Comparison of ENCODE assay signal across 12 mouse cellular contexts in the genomic region with DNA sequence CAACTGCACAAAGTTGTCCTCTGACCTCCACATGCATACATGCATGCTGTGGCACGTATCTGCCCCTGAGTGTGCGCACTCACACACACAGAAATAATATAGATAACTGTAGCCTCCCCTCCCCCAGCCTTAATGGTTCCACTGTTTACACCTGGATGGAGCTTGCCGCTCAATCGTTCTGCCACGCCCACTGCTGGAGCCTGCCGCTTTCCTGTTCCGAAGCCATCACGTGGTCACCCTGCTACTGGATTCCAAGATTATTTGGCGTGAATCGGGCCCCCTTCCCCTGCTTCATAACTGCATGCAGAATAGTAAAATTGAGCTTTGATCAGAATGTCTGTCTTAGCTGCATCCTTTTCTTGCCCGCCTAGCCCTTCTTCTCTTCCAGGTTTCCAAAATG. TPM values are rescaled to one million over a fixed set of nuclear protein-coding genes. Genes with fewer than 3 reads are reported as not detected.
"Had no signal": no experiment of that assay in that cellular context is flagged by ENCODE, and none has a peak within 500 bp of the region (broad histone marks: within the 10 kb centered on the region; RNA-seq: fewer than 3 reads in every experiment).

No protein-coding gene starts in this region.

RNA-seq across cellular contexts. Expression of gene Arhgef15, which starts 4.9 kb away (rescaled TPM):
- total RNA-seq: megakaryocyte-erythroid progenitor cell, adult 5-6 weeks; monocyte, adult 5-6 weeks; neutrophil, adult 5-6 weeks had no signal

RNA-seq across cellular contexts. Expression of gene Odf4, which starts 35.3 kb away (rescaled TPM):
- total RNA-seq: megakaryocyte, adult 5-6 weeks; megakaryocyte-erythroid progenitor cell, adult 5-6 weeks; monocyte, adult 5-6 weeks; neutrophil, adult 5-6 weeks had no signal
- polyA plus RNA-seq: lung, embryonic 14.5 days; lung, embryonic 16.5 days; midbrain, embryonic 10.5 days; neural tube, embryonic 12.5 days; spleen, adult 2 months; stomach, embryonic 15.5 days; stomach, postnatal 0 days; urinary bladder, adult 2 months had no signal
